Mouse (Mus musculus) cortical plate, adult 2 months (tissue): Measurements from ENCODE around the gene Ggps1.

Source experiments
- CTCF ChIP-seq: fragments of 200-500 bp; IDR thresholded peaks from 2 replicates; pipeline ENCODE4 v1.5.1; 2011; ENCODE audit warnings: mild to moderate bottlenecking, control low read depth, low read length; ENCODE audit not compliant: insufficient read depth; ENCODE audit errors: extremely low read depth
- POLR2A ChIP-seq: fragments of 200-500 bp; IDR thresholded peaks from 2 replicates; pipeline ENCODE4 v1.6.1; 2011; ENCODE audit warnings: mild to moderate bottlenecking, low read length, control low read depth; ENCODE audit not compliant: insufficient read depth; ENCODE audit errors: extremely low read depth

DNA sequence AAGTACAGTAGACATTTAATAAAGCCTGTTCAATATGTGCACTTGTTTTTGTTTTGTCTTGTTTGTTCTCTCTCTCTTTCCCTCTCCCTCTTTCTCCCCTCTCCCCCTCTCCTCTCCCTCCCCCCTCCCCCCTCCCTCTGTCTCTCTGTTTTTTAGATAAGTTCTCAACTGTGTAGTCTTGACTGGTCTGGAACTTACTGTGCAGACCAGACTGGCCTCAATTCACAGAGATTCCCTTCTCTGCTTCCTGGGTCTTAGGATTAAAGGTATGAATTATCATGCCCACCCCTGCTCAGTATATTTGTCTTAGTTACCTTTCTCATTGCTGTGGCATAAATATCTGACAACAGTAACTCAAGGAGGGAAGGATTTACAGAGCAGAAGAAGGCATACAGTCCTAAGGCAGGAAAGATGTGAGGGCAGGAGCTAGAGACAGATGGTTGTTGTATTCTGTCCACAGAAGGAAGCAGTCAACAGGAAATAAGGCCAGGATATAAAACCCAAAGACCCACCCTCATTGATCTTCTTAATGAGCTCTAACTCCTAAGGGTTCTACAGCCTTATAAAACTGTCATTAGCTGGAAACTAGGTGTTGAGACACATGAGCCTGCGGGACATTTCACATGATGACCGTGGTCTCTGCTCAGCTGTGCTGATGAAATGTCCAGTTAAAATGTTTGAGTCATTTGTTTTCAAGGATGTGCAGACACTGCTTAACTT is 47.0 kb upstream of the Ggps1 start:
- TF ChIP-seq CTCF (no peak), POLR2A (no peak)
